Mouse (Mus musculus) megakaryocyte, embryonic 14.5 days (primary cell): Measurements from ENCODE around the gene Gm21885. TPM values are rescaled to one million over a fixed set of nuclear protein-coding genes. Genes with fewer than 3 reads are reported as not detected.

ENCODE experiments used
- H3K27me3 ChIP-seq: replicated peaks from 2 replicates; pipeline ENCODE3; 2012; ENCODE audit warnings: inconsistent platforms
- H3K36me3 ChIP-seq: replicated peaks from 2 replicates; pipeline ENCODE3; 2012; ENCODE audit warnings: low read length, inconsistent platforms, mixed read lengths
- H3K4me1 ChIP-seq: 2 replicates; pipeline ENCODE4 v1.6.1; 2012; ENCODE audit warnings: inconsistent platforms
- H3K4me3 ChIP-seq: replicated peaks from 2 replicates; pipeline ENCODE3; 2012; ENCODE audit warnings: moderate library complexity, mild to moderate bottlenecking, inconsistent platforms
- H3K9me3 ChIP-seq: 2 replicates; pipeline ENCODE4 v1.6.1; 2012; ENCODE audit warnings: inconsistent platforms
- FLI1 ChIP-seq: IDR thresholded peaks from 2 replicates; pipeline ENCODE4 v1.6.1; 2012; ENCODE audit warnings: low read length, inconsistent platforms, mixed read lengths
- GATA1 ChIP-seq: IDR thresholded peaks from 3 replicates; pipeline ENCODE4 v1.6.1; 2012; ENCODE audit warnings: mixed read lengths, low read length, inconsistent platforms, borderline replicate concordance
- polyA plus RNA-seq: library from polyadenylated mRNA; stranded (reverse); fragments of >175 nt; gene quantifications from 2 replicates; pipeline ENCODE4 v1.2.3, GENCODE M21; 2012; ENCODE audit warnings: low replicate concordance; ENCODE audit not compliant: insufficient read depth

The Gm21885 gene
- not detected in 2 replicates for polyA plus RNA-seq

- Histone ChIP-seq H3K4me3 (no peak within 1 kb of the TSS), H3K9me3 (no peaks in the 10 kb centered on the region), H3K27me3 (peaks cover 2% of the 10 kb centered on the region), H3K4me1 (peaks cover 25% of the 10 kb centered on the region), H3K36me3 (peaks cover 53% of the 10 kb centered on the region)
- TF ChIP-seq GATA1 = no peak
- TF ChIP-seq FLI1 = no peak
These were observed at the start of gene Gm21885 for GRCm38 (mm10) chr11:94281199-94282181. Gm21885 (plus strand) TSS chr11:94281873.

- Histone ChIP-seq H3K9me3 (no peaks in the 10 kb centered on the region), H3K4me3 (no peak overlapping the region), H3K36me3 (no peaks in the 10 kb centered on the region), H3K27me3 (peaks cover 77% of the 10 kb centered on the region), H3K4me1 (peaks cover 11% of the 10 kb centered on the region)
- TF ChIP-seq FLI1 (no peak), GATA1 (no peak)
These were observed 48.3 kb upstream of the Gm21885 start for GRCm38 (mm10) chr11:94233405-94233804.

GRCm38 (mm10) chr11:94234380-94234779 lies 47.3 kb upstream of the Gm21885 start:
- no peak overlapping the region for H3K4me3 ChIP-seq
- peaks cover 11% of the 10 kb centered on the region for H3K4me1 ChIP-seq
- no peak for TF ChIP-seq FLI1
- no peak for TF ChIP-seq GATA1
- H3K27me3 ChIP-seq = peaks cover 79% of the 10 kb centered on the region
- no peaks in the 10 kb centered on the region for H3K9me3 ChIP-seq
- no peaks in the 10 kb centered on the region for H3K36me3 ChIP-seq

- Histone ChIP-seq H3K4me1 (peaks cover 11% of the 10 kb centered on the region), H3K27me3 (peaks cover 81% of the 10 kb centered on the region), H3K4me3 (no peak overlapping the region), H3K36me3 (no peaks in the 10 kb centered on the region), H3K9me3 (no peaks in the 10 kb centered on the region)
- TF ChIP-seq GATA1 (no peak), FLI1 (no peak)
These were observed 46.8 kb upstream of the Gm21885 start for GRCm38 (mm10) chr11:94234857-94235256.

GRCm38 (mm10) chr11:94236074-94236473 lies 45.6 kb upstream of the Gm21885 start:
- TF ChIP-seq GATA1 (no peak), FLI1 (no peak)
- no peaks in the 10 kb centered on the region for H3K36me3 ChIP-seq
- peak overlapping the region; percentile 14 for H3K4me3 ChIP-seq
- peaks cover 14% of the 10 kb centered on the region for H3K4me1 ChIP-seq
- H3K9me3 ChIP-seq = no peaks in the 10 kb centered on the region
- H3K27me3 ChIP-seq = peaks cover 79% of the 10 kb centered on the region

- TF ChIP-seq FLI1 = no peak
- TF ChIP-seq GATA1 = no peak
- Histone ChIP-seq H3K4me3 (peak overlapping the region; percentile 12), H3K4me1 (peaks cover 11% of the 10 kb centered on the region), H3K9me3 (no peaks in the 10 kb centered on the region), H3K36me3 (no peaks in the 10 kb centered on the region), H3K27me3 (peaks cover 81% of the 10 kb centered on the region)
These were observed 42.9 kb upstream of the Gm21885 start for GRCm38 (mm10) chr11:94238786-94239185.

- no peaks in the 10 kb centered on the region for H3K36me3 ChIP-seq
- H3K9me3 ChIP-seq = no peaks in the 10 kb centered on the region
- peaks cover 80% of the 10 kb centered on the region for H3K27me3 ChIP-seq
- H3K4me1 ChIP-seq = peaks cover 11% of the 10 kb centered on the region
- no peak for TF ChIP-seq FLI1
- TF ChIP-seq GATA1 = no peak
- no peak overlapping the region for H3K4me3 ChIP-seq
These were observed 42.0 kb upstream of the Gm21885 start for GRCm38 (mm10) chr11:94239706-94240105.

- H3K27me3 ChIP-seq = peaks cover 92% of the 10 kb centered on the region
- H3K4me3 ChIP-seq = no peak overlapping the region
These were observed 38.8 kb upstream of the Gm21885 start for GRCm38 (mm10) chr11:94242760-94243421.

GRCm38 (mm10) chr11:94243422-94244180 lies 38.1 kb upstream of the Gm21885 start:
- H3K4me3 ChIP-seq = peak overlapping the region; percentile 26

More at GRCm38 (mm10) chr11:94242760-94243421, 38.8 kb upstream of the Gm21885 start:
- Histone ChIP-seq H3K9me3 (no peaks in the 10 kb centered on the region), H3K4me1 (peaks cover 3% of the 10 kb centered on the region), H3K36me3 (no peaks in the 10 kb centered on the region)
- no peak for TF ChIP-seq GATA1
- TF ChIP-seq FLI1 = no peak

More at GRCm38 (mm10) chr11:94243422-94244180, 38.1 kb upstream of the Gm21885 start:
- H3K9me3 ChIP-seq = no peaks in the 10 kb centered on the region
- TF ChIP-seq FLI1 (no peak), GATA1 (no peak)
- no peaks in the 10 kb centered on the region for H3K36me3 ChIP-seq
- peaks cover 90% of the 10 kb centered on the region for H3K27me3 ChIP-seq
- peaks cover 3% of the 10 kb centered on the region for H3K4me1 ChIP-seq
